Mouse (Mus musculus) NIH3T3 (cell line): ENCODE measurements around the gene Tfcp2.

Source experiments
- DNase-seq: peaks from one replicate; pipeline ENCODE4 v3.0.0-alpha.2; 2012; ENCODE audit warnings: low read depth

Gene Tfcp2

DNA sequence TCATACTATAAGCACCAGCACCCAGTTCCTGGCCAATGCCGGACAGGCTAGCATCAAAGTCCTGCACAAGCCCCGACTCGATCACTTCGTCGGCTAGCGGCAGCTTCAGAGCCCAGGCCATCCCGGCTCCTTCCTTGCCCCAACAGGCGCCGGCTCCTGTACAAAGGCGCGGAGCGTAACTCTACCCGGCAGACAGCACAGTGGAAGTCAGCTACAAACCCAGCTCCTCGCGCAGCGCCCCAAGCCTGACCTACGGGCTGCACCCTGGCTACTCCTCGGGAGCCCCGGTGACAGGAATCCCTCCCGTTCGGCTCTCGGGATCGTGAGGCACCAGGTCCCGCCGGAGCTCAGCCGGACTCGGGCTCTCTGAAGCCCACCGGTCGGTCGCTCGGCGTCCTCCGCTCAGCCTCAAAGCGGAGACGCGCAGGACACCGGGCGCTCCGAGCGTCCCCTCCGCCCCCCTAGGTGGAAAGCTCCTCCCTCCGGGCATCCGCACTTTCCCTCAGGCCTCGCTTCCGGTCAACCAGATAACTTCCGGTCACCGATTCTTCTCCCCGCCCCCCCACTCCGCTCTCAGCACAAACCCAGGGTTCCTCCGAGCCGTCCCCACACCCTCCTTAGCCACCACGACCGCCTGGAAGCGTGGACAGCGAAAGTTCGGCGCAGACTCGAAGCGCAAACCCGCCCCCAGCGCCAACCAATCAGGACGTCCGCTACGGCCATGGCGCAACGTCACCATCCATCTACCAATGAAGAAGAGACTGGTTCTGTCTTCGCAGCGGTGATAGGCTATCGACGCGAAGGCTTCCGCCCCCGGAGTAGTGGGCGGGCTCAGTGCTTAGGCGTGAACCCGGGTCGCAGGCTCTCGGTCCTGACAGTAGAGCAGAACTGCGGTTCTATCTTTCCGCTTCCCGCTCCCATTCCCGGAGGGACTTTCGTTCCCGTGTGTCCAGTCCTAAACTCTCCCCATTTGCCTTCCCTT, at the start of gene Tfcp2:
Gene Tfcp2 (minus strand): TSS at position 683 of the 982 bp plus-strand sequence.
- peak; percentile 99 for DNase-seq

- DNase-seq = no peak
These were observed 49.0 kb upstream of the Tfcp2 start for GRCm38 (mm10) chr15:100600696-100601272.

GRCm38 (mm10) chr15:100600047-100600695, 48.4 kb upstream of the Tfcp2 start:
- DNase-seq = peak; percentile 91

DNA sequence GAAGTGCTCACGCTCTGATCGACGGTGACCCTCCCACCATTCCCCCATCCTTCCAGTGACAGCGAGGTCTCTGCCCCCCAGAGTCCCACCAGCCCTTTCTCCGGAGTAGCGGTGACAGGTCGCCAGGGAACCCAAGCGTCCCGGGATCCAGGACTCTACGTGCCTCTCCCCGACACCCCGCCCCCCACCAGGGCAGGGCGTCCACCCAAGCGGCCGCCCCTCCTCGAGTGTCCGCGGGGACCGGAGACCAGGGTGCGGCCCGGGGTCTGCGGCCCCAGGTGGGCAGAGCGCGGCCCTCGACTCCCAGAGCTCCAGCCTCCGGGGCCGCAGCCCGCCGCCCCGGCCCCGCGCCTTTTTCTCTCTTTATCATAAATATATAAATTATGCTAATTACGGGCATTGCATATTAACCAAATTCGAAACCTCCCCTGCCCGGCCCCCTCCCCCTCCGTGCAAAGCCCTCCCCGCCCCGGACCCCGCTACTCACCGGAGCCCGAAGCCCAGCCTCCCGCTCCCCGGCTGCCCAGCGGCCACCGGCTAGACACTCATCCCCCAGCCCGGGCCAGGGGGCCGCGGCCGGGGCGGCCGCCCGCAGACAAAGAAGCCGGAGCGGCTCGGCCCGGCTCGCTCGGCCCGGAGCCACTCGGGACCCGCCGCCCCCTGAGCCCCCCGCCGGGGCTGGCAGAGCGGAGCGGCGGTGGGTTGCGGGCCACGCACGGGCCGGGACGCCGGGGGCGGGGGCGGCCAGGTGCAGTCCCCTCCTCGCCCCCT, 47.7 kb upstream of the Tfcp2 start, which contains the start of gene Pou6f1:
Gene Pou6f1 (minus strand): TSS at position 709 of the 771 bp plus-strand sequence.
- DNase-seq = peak; percentile 43

DNA sequence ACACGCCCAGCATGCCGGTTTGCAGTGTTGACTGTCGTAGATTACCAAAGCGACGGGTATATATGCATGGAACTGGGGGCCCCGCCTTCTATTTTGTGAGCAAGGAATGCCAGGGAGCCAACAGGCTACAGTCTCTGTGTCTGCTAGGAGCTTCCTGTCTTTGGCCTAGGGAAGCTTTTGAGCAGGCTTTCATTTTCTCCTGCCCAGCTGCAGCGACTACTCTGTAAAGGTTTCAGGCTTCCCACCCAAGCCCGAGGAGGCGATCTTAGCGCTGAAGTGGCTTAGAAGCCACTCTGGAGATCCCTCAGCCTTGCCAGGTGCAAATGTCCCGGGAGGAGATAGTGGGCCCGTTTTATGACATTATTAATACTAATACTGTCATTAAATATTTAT, 47.1 kb upstream of the Tfcp2 start:
- peak; percentile 78 for DNase-seq

- DNase-seq = no peak
These were observed 46.6 kb upstream of the Tfcp2 start for GRCm38 (mm10) chr15:100598287-100598882.

DNA sequence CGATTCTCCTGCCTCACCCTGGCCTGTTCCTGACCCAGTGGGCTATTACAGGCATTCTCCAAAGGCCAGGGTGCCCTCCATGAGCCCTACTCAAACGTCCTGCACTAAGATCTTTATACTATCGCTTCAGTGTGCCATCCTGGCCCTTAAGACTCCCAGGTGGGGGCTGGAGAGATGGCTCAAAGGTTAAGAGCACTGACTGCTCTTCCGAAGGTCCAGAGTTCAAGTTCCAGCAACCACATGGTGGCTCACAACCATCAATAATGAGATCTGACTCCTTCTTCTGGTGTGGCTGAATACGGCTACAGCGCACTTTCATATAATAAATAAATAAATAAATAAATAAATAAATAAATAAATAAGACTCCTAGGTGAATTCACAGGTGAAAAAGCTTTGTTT, 41.0 kb upstream of the Tfcp2 start:
- no peak for DNase-seq

DNA sequence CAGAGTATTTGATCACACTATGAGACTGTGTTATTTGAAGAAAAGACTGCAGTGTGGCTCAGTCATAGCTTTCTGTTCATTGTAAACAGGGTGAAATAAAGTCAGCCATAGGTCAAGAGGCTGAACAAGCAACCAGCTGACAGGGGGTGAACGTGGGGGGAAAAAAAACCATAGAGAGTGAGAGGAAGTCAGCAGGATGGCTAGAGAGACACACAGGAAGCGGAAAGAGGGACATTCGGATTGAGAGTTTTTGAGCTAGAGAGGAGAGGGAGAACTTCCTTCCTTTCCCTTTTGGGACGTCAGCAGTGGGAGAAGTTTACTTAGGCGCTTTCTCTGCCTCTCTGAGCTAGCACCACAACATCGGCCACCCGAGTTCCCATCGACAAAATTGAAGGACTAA, 38.6 kb upstream of the Tfcp2 start:
- DNase-seq = no peak

GRCm38 (mm10) chr15:100588297-100588696, 36.5 kb upstream of the Tfcp2 start:
- no peak for DNase-seq

DNA sequence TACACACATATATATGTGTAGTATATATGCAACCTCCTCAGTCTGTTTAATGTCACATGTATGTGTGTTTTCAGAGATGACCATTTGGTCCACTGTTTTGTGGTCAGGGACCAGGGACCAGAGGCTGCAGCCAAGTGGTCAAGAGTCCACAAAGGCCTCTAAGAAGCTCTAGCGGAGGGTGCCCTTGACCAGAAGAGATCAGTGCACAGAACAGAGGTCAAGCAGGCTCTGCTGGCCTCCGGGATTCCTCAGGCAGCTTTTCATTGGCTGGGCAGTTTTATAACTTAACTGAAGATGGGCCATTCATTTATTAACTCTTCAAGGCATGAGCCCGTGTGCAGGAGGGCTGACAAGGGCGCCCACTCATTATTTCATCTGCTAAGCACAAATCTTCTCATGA, 35.4 kb upstream of the Tfcp2 start:
- no peak for DNase-seq

GRCm38 (mm10) chr15:100585931-100586330, 34.1 kb upstream of the Tfcp2 start:
- no peak for DNase-seq

DNA sequence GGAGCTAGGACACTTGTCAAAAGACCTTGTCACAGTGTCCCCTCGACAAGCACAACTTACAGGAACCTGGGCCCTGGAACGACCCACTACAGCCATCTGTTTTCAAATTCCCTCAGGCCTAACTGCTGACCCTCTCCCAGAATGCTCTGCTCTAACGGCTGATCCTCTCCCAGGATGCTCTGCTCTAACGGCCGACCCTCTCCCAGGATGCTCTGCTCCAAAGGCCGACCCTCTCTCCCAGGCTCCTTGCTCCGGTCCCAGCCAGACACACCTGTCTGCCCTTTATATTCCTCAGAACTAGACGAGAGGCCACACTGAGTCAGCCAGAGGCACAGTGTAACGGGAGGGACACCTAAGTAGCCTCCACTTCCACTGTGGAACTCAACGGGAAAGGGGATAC, 28.3 kb upstream of the Tfcp2 start:
- no peak for DNase-seq

GRCm38 (mm10) chr15:100577972-100578371, 26.2 kb upstream of the Tfcp2 start:
- DNase-seq = no peak

- no peak for DNase-seq
These were observed 25.0 kb upstream of the Tfcp2 start for GRCm38 (mm10) chr15:100576810-100577209.

DNA sequence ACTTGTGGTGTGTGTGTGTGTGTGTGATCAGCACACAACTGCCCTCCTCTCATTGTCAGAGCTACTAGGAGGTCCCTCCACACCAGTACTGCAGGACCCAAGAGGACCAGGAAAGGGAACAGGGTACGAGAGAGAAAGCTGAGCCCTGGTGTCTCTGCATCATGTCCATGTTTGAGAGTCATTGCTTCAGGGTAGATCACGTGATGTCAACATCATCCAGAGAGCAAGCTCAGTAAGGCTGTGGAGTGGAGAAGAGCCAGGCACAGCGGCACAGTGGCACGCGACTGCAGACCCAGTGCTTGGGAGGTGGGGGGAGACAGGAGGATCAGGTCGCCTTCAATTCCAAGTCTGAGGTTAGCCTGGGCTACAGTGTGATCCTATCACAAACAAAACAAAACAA, 24.6 kb upstream of the Tfcp2 start:
- DNase-seq = no peak

GRCm38 (mm10) chr15:100575366-100575765, 23.6 kb upstream of the Tfcp2 start:
- DNase-seq = no peak

- peak; percentile 54 for DNase-seq
These were observed 22.6 kb upstream of the Tfcp2 start for GRCm38 (mm10) chr15:100574378-100574777.

DNA sequence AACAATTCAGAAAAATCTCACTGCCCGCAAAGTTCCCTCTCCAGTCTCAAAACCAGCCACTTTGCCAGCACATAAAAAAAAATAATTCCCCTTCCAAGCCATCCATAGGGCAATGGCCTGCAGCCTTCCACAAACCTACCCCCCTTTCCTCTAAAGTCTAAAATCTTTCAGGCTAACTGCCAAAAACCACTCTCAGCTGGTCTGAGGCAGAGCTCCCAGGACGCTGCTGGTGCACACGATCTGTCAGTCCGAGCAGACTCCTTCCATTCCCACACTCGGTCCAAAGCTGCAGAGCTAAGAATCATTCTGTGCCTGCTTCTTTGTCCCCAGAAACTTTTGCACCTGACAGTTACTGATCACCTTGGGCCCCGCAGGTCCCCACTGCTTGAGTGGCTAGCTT, 22.1 kb upstream of the Tfcp2 start:
- peak; percentile 71 for DNase-seq

GRCm38 (mm10) chr15:100569239-100569638, 17.4 kb upstream of the Tfcp2 start:
- no peak for DNase-seq

- DNase-seq = no peak
These were observed 14.7 kb upstream of the Tfcp2 start for GRCm38 (mm10) chr15:100566531-100566930.

DNA sequence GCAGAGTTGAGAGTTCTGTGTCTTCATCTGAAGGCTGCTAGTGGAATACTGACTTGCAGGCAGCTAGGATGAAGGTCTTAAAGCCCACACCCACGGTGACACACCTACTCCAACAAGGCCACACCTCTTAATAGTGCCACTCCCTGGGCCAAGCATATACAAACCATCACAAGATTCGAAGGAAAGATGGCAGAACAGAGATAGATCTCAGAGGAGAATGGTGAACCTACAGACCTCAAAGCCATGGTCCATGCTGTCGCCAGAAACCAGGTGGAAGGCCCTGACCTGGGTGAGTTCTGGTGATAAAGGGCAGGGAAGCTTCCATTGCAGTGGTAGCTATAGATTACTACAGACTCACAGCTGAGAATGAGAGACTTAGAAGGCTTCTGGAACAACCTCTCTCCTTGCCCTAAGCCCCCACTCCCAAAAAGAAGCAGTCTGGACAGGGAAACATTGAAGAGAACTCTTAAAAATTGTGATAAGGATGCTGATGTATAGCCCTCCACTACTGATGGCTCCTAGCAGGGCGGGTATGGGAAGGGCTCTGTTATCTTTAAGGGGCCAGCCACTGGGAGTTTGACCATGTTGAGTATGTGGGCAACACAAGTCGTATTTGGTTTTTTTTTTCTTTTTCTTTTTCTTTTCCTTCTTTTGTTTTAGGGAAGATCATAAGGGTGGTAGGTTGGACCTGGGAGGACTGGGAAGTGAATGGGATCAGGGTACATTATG, 6.1 kb upstream of the Tfcp2 start:
- no peak for DNase-seq
